Mouse (Mus musculus) heart, adult 2 months (tissue): ENCODE measurements at regions not wholly inside any gene's neighbourhood (a gene's known extent, or its start where the extent isn't known, plus 50 kb on each side); places are given as distances from the start of the nearest gene placed in this dataset.

Experiments
- CTCF ChIP-seq: fragments of 200-600 bp; IDR thresholded peaks from 2 replicates; pipeline ENCODE4 v1.8.1; 2022; ENCODE audit warnings: antibody characterized with exemption, mild to moderate bottlenecking, moderate library complexity
- EP300 ChIP-seq: fragments of 200-500 bp; IDR thresholded peaks from 2 replicates; pipeline ENCODE4 v1.6.1; 2011; ENCODE audit warnings: low read depth, low read length, control low read depth; ENCODE audit not compliant: insufficient read depth
- POLR2A ChIP-seq: fragments of 200-500 bp; IDR thresholded peaks from 2 replicates; pipeline ENCODE4 v1.6.1; 2011; ENCODE audit warnings: mild to moderate bottlenecking, low read depth, low read length, control low read depth; ENCODE audit not compliant: insufficient read depth

DNA sequence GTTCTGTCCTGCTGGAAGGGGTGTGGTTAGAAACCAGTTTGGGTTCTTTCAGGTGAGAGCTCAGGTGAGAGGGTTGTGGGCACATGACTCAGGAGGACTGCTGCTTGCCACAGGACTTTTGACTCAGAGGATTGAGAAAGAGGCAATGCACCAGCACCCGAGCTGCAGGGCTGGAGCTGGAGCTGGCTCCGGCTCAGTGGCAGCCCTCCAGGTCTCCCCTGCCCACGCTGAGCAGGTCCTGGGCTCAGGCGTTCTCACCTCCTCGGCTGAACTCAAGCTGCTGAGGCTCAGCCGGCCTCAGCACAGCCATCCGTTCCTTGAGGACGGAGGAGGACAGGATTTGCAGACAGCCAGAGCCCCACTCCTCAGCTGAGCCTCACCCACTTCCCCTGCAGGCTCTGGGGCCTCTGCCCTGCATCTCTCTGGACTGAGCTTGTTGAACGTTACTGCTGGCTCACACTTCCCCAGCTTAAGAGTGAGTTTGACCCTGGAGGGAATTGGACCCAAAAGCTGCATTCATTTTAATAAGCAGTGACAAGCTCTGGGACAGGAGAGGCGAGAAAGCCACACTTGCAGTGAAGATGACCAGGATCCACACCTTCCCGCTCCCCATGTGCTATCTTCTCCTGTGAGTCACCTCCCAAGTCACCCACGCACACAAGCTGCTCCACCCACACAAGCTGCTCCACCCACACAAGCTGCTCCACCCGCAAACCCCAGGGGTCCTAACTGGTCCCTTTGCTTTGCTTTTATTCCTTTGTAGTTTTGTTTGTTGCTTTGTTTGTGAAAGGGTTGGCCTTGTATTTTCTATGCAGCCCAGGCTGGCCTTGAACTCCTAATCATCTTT is 981.0 kb downstream of the 4930447A16Rik start:
- TF ChIP-seq POLR2A = no peak
- TF ChIP-seq CTCF = no peak
- no peak for TF ChIP-seq EP300
